In genomic region chr16:65359881-65360280, GRCm38 (mm10) we compare ENCODE assay signal across 21 mouse cellular contexts.
A peak's percentile ranks its signal among the peaks of the same experiment; 100 is the strongest.
DNase-seq lines count a peak whose midpoint lies in the region; ATAC-seq lines count a peak whose summit lies in the region.
"Had no signal": no experiment of that assay in that cellular context is flagged by ENCODE, and none has a peak within 500 bp of the region (broad histone marks: within the 10 kb centered on the region; RNA-seq: fewer than 3 reads in every experiment).

No protein-coding gene starts in this region.

- H3K9me3 ChIP-seq in limb, embryonic 11.5 days (ENCODE audit: control insufficient read depth, low read length) = no peaks in the 10 kb centered on the region
- H3K9me3 ChIP-seq in limb, embryonic 10.5 days (replicated peaks) = no peaks in the 10 kb centered on the region
- H3K9me3 ChIP-seq in limb, embryonic 12.5 days = no peaks in the 10 kb centered on the region
- H3K9me3 ChIP-seq: G1E had no signal

- H3K4me3 ChIP-seq in limb, embryonic 11.5 days (ENCODE audit: low read depth, low read length) = no peak overlapping the region
- no peak overlapping the region for H3K4me3 ChIP-seq in limb, embryonic 10.5 days
- no peak overlapping the region for H3K4me3 ChIP-seq in limb, embryonic 12.5 days (replicated peaks)

- DNase-seq in limb, embryonic 11.5 days (ENCODE audit: low spot score) = peak; percentile 25
- DNase-seq in limb, embryonic 10.5 days (ENCODE audit: low spot score) = no peak
- DNase-seq in forelimb bud, embryonic 11.5 days (ENCODE audit: low read depth, low spot score) = peak; percentile 58
- no peak for DNase-seq in layer of hippocampus, postnatal 36 days
- no peak for DNase-seq in lung, postnatal 10 days
- DNase-seq: adrenal gland, adult 2 months; adrenal gland, adult 8-10 months; adrenal gland, postnatal 10 days; adrenal gland, postnatal 14 days; adrenal gland, postnatal 25 days; adrenal gland, postnatal 36 days; B cell, adult 2 months; cerebellum, adult 11 months; cerebellum, adult 11-12 months; cerebellum, adult 18-20 months had no signal

- no peak overlapping the region for H3K9ac ChIP-seq in limb, embryonic 11.5 days (ENCODE audit: low read length)
- H3K9ac ChIP-seq in limb, embryonic 12.5 days (replicated peaks) = no peak overlapping the region

- 32% methylated on average over 1 of the region's 1 CpGs for WGBS in limb, embryonic 11.5 days
- 51% methylated on average over 1 of the region's 1 CpGs for WGBS in limb, embryonic 10.5 days
- WGBS in limb, embryonic 12.5 days = 31% methylated on average over 1 of the region's 1 CpGs

- H3K4me1 ChIP-seq in limb, embryonic 11.5 days (ENCODE audit: control insufficient read depth, insufficient read depth, low read length) = no peaks in the 10 kb centered on the region
- H3K4me1 ChIP-seq in limb, embryonic 10.5 days = no peaks in the 10 kb centered on the region
- peaks cover 4% of the 10 kb centered on the region; the same call in 1 of the 2 replicates for H3K4me1 ChIP-seq in limb, embryonic 12.5 days (replicated peaks)

- H3K27ac ChIP-seq in limb, embryonic 11.5 days (replicated peaks; ENCODE audit: low read depth, low read length) = no peak overlapping the region
- no peak overlapping the region for H3K27ac ChIP-seq in limb, embryonic 10.5 days
- no peak overlapping the region for H3K27ac ChIP-seq in limb, embryonic 12.5 days

- H3K4me2 ChIP-seq in limb, embryonic 11.5 days (ENCODE audit: low read depth, severe bottlenecking) = no peak overlapping the region
- H3K4me2 ChIP-seq in limb, embryonic 12.5 days = no peak overlapping the region

- peak; percentile 65 for ATAC-seq in limb, embryonic 11.5 days (ENCODE audit: insufficient number of reproducible peaks, low FRiP score, low TSS enrichment, low read depth)
- peak; percentile 66; the same call in 1 of the 2 replicates for ATAC-seq in limb, embryonic 12.5 days (ENCODE audit: insufficient number of reproducible peaks, insufficient read depth, low FRiP score, low TSS enrichment, low read depth)
- ATAC-seq: activated CD4-positive, CD25-positive, alpha-beta regulatory T cell, adult 4 months; CD4-positive, CD25-positive, alpha-beta regulatory T cell, adult 4 months; Patski had no signal

- no peaks in the 10 kb centered on the region for H3K27me3 ChIP-seq in limb, embryonic 11.5 days (ENCODE audit: control insufficient read depth, insufficient read depth, low read length)
- peaks cover 4% of the 10 kb centered on the region; the same call in 1 of the 2 replicates for H3K27me3 ChIP-seq in limb, embryonic 10.5 days (ENCODE audit: low read depth, poor library complexity, severe bottlenecking)
- H3K27me3 ChIP-seq in limb, embryonic 12.5 days = no peaks in the 10 kb centered on the region
- H3K27me3 ChIP-seq: CH12.LX had no signal

- no peaks in the 10 kb centered on the region for H3K36me3 ChIP-seq in limb, embryonic 11.5 days (ENCODE audit: control insufficient read depth, insufficient read depth, low read length)
- H3K36me3 ChIP-seq in limb, embryonic 10.5 days = no peaks in the 10 kb centered on the region
- H3K36me3 ChIP-seq in limb, embryonic 12.5 days = no peaks in the 10 kb centered on the region
- H3K36me3 ChIP-seq: G1E had no signal

Comparison
In these comparisons a context has a peak if more than half of its experiments do, and no peak if none do; other contexts are left out.
1. DNase-seq: peak in limb, embryonic 11.5 days (single experiment) and forelimb bud, embryonic 11.5 days (single experiment); none in limb, embryonic 10.5 days (single experiment), layer of hippocampus, postnatal 36 days (0 of 2) and lung, postnatal 10 days (single experiment).